Mouse (Mus musculus) midbrain, embryonic 16.5 days (tissue): ENCODE results near the gene Crispld2. TPM values are rescaled to one million over a fixed set of nuclear protein-coding genes. Genes with fewer than 3 reads are reported as not detected.

Experiments used
- ATAC-seq: fragments of 200-750 bp; cut with Nextera tagmentation; 2 replicates; pipeline ENCODE4 v1.8.0; 2017; ENCODE audit warnings: moderate TSS enrichment
- H3K27ac ChIP-seq: fragments of 300-500 bp; sonication (generic); 2 replicates; pipeline ENCODE4 v1.5.1; 2014; ENCODE audit warnings: mild to moderate bottlenecking, low read length, mixed read lengths
- H3K27me3 ChIP-seq: fragments of 300-500 bp; sonication (generic); 2 replicates; pipeline ENCODE4 v1.6.1; 2014; ENCODE audit warnings: low read depth, low read length, mixed read lengths; ENCODE audit not compliant: control insufficient read depth, insufficient read depth
- H3K36me3 ChIP-seq: fragments of 300-500 bp; sonication (generic); 2 replicates; pipeline ENCODE4 v1.6.1; 2014; ENCODE audit warnings: mild to moderate bottlenecking, low read length, moderate library complexity, mixed read lengths; ENCODE audit not compliant: control insufficient read depth, insufficient read depth
- H3K4me1 ChIP-seq: fragments of 300-500 bp; sonication (generic); 2 replicates; pipeline ENCODE4 v1.6.1; 2014; ENCODE audit warnings: mild to moderate bottlenecking, low read length, mixed read lengths; ENCODE audit not compliant: control insufficient read depth, insufficient read depth
- H3K4me2 ChIP-seq: fragments of 300-500 bp; sonication (generic); 2 replicates; pipeline ENCODE4 v1.6.1; 2014; ENCODE audit warnings: mild to moderate bottlenecking, low read length, mixed read lengths
- H3K4me3 ChIP-seq: fragments of 300-500 bp; sonication (generic); 2 replicates; pipeline ENCODE4 v1.5.1; 2014; ENCODE audit warnings: low read depth, mild to moderate bottlenecking, low read length, moderate library complexity, mixed read lengths
- H3K9ac ChIP-seq: fragments of 300-500 bp; sonication (generic); 2 replicates; pipeline ENCODE4 v1.6.1; 2014; ENCODE audit warnings: low read depth, low read length, mixed read lengths
- H3K9me3 ChIP-seq: fragments of 300-500 bp; sonication (generic); replicated peaks from 2 replicates; pipeline ENCODE4 v1.6.1; 2014; ENCODE audit warnings: mild to moderate bottlenecking, low read length, mixed read lengths; ENCODE audit not compliant: control insufficient read depth, poor library complexity, severe bottlenecking
- WGBS: fragments of 180-500 bp; shearing (Covaris S2); extraction: QIAGEN DNeasy Blood & Tissue Kit; methylation state at CpG from one replicate; pipeline ENCODE4 v1.1.7; 2014; 5-methylcytosine and 5-hydroxymethylcytosine counted together
- polyA plus RNA-seq: library from polyadenylated mRNA; unstranded; fragments of >200 nt; fragmentation: Nextera tagmentation; extraction: Ambion mirVana; gene quantifications from 2 replicates; pipeline ENCODE4 v1.2.1, GENCODE M21; 2015

Crispld2 gene
- polyA plus RNA-seq, 1 experiment from 2014 or later, result 2.4 TPM

DNA sequence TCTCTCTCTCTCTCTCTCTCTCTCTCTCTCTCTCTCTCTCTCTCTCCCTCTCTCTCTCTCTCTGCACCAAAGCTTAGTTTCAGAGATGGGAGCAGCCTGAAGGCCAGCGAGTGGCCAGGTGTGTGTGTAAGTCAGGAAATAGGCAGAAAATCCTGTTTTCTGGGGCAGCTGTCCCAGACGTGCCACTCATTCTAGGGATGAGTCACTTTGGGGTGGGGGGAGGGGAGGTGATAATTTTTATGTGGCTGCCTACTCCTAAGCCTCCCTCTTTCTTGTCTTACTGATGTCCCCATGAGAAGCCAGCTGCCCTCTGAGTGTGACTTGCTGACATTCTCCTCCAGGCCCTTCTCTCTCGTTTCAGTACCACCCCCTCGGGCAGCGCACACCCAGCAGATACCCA is 6.1 kb upstream of the Crispld2 start:
- ATAC-seq, result no peak
- H3K36me3 ChIP-seq, result no peaks in the 10 kb centered on the region
- no peak overlapping the region for H3K9ac ChIP-seq
- no peaks in the 10 kb centered on the region for H3K4me1 ChIP-seq
- no peaks in the 10 kb centered on the region; the same call in 1 of the 2 replicates for H3K27me3 ChIP-seq
- 76% methylated on average over 5 of the region's 5 CpGs for WGBS
- H3K4me3 ChIP-seq, result no peak overlapping the region
- H3K4me2 ChIP-seq, result no peak overlapping the region
- H3K27ac ChIP-seq, result no peak overlapping the region
- H3K9me3 ChIP-seq, result no peaks in the 10 kb centered on the region

GRCm38 (mm10) chr8:119988087-119988486 is 4.2 kb upstream of the Crispld2 start:
- Histone ChIP-seq H3K9me3 (no peaks in the 10 kb centered on the region), H3K27ac (no peak overlapping the region), H3K27me3 (peaks cover 12% of the 10 kb centered on the region), H3K36me3 (no peaks in the 10 kb centered on the region), H3K9ac (no peak overlapping the region), H3K4me1 (peaks cover 4% of the 10 kb centered on the region; the same call in 1 of the 2 replicates), H3K4me3 (no peak overlapping the region), H3K4me2 (no peak overlapping the region)
- WGBS, result 72% methylated on average over 15 of the region's 15 CpGs
- no peak for ATAC-seq

GRCm38 (mm10) chr8:119994114-119994513 is 1.9 kb downstream of the Crispld2 start:
- Histone ChIP-seq H3K36me3 (no peaks in the 10 kb centered on the region), H3K27me3 (peaks cover 20% of the 10 kb centered on the region), H3K27ac (no peak overlapping the region), H3K4me2 (no peak overlapping the region), H3K9ac (no peak overlapping the region), H3K9me3 (no peaks in the 10 kb centered on the region), H3K4me3 (no peak overlapping the region), H3K4me1 (peaks cover 4% of the 10 kb centered on the region; the same call in 1 of the 2 replicates)
- WGBS, result 84% methylated on average over 7 of the region's 7 CpGs
- ATAC-seq, result no peak

DNA sequence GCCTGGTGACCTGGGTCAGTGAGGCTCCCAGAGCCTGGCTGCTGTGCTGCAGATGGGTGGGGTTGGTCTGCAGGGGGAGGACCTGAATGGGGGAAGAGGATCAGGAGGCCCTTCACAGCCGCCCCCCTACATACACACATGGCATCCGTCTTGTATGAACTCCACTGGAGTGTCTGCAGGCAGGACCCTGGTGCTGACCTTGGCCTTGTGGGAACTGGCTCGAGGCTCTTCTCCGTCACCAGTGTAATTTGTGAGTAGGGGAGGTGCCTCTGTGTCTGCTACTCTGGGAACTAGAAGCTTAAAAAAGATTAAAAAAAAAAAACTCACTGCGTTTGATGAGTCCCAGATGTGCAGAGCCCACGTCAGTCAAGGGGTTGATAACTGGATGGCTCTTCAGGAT is 2.3 kb downstream of the Crispld2 start:
- Histone ChIP-seq H3K27ac (no peak overlapping the region), H3K9me3 (no peaks in the 10 kb centered on the region), H3K4me2 (no peak overlapping the region), H3K27me3 (peaks cover 20% of the 10 kb centered on the region), H3K36me3 (no peaks in the 10 kb centered on the region), H3K4me3 (no peak overlapping the region), H3K9ac (no peak overlapping the region), H3K4me1 (peaks cover 4% of the 10 kb centered on the region; the same call in 1 of the 2 replicates)
- 65% methylated on average over 6 of the region's 6 CpGs for WGBS
- no peak for ATAC-seq

DNA sequence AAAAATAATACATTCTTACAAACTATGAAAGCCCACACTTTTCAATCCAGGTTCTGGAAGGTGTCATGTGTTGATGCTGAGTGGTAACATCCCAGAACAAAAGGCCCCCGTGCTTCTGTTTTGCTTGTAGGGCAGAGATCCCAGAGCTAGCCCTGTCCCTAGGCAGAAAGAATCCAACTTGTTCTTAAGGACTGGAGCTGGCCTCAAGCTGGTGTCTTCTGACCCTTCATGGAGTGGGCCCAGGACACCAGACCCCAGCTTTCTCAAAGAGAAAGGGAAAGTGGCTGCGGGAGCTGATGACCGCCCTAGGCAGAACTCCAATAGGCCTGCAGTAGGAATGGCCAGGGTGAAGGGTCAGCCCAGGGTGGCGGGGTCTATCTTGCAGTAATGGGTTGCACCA is 5.0 kb downstream of the Crispld2 start:
- WGBS, result 89% methylated on average over 4 of the region's 4 CpGs
- Histone ChIP-seq H3K4me2 (no peak overlapping the region), H3K9me3 (no peaks in the 10 kb centered on the region), H3K9ac (no peak overlapping the region), H3K4me3 (no peak overlapping the region), H3K36me3 (no peaks in the 10 kb centered on the region), H3K27ac (no peak overlapping the region), H3K4me1 (peaks cover 5% of the 10 kb centered on the region; the same call in 1 of the 2 replicates), H3K27me3 (peaks cover 13% of the 10 kb centered on the region)
- no peak for ATAC-seq

GRCm38 (mm10) chr8:120000461-120000860 is 8.2 kb downstream of the Crispld2 start:
- Histone ChIP-seq H3K27ac (no peak overlapping the region), H3K4me3 (no peak overlapping the region), H3K9ac (no peak overlapping the region), H3K4me2 (no peak overlapping the region), H3K9me3 (no peaks in the 10 kb centered on the region), H3K4me1 (peaks cover 10% of the 10 kb centered on the region; the same call in 1 of the 2 replicates), H3K36me3 (no peaks in the 10 kb centered on the region), H3K27me3 (no peaks in the 10 kb centered on the region)
- no peak for ATAC-seq
- WGBS, result 71% methylated on average over 8 of the region's 8 CpGs

GRCm38 (mm10) chr8:120001712-120002111 is 9.5 kb downstream of the Crispld2 start:
- Histone ChIP-seq H3K36me3 (no peaks in the 10 kb centered on the region), H3K4me1 (peaks cover 10% of the 10 kb centered on the region; the same call in 1 of the 2 replicates), H3K4me3 (no peak overlapping the region), H3K9me3 (no peaks in the 10 kb centered on the region), H3K27ac (no peak overlapping the region), H3K4me2 (no peak overlapping the region), H3K9ac (no peak overlapping the region), H3K27me3 (no peaks in the 10 kb centered on the region)
- no peak for ATAC-seq
- 60% methylated on average over 7 of the region's 7 CpGs for WGBS

DNA sequence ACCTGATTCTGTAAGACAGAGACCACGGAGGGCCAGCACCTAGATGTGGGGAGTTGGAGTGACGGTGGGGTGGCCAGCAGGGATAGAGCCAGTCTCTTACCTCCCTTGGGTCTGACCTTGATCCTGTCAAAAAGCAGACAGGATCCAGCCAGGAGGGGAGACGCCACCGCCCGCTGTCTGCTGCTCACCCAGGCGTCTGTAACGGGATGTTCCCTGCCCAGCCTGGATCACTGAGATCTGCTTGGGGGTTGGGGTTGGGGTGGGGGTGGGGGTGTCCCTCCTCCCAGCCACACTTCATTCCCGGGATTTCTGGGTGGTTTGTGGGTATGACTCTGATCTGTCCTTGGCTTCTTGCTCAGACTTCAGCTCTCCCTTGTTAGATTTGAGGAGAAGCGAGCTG is 10.1 kb downstream of the Crispld2 start:
- Histone ChIP-seq H3K9ac (no peak overlapping the region), H3K27me3 (no peaks in the 10 kb centered on the region), H3K4me3 (no peak overlapping the region), H3K4me2 (no peak overlapping the region), H3K36me3 (no peaks in the 10 kb centered on the region), H3K27ac (no peak overlapping the region), H3K9me3 (no peaks in the 10 kb centered on the region), H3K4me1 (peaks cover 10% of the 10 kb centered on the region; the same call in 1 of the 2 replicates)
- WGBS, result 50% methylated on average over 9 of the region's 9 CpGs
- no peak for ATAC-seq

GRCm38 (mm10) chr8:120004154-120004702 is 12.0 kb downstream of the Crispld2 start:
- H3K27me3 ChIP-seq, result no peaks in the 10 kb centered on the region
- ATAC-seq, result no peak

More at GRCm38 (mm10) chr8:120004154-120004702, 12.0 kb downstream of the Crispld2 start:
- no peak overlapping the region for H3K4me3 ChIP-seq
- no peaks in the 10 kb centered on the region for H3K9me3 ChIP-seq
- H3K27ac ChIP-seq, result no peak overlapping the region
- no peaks in the 10 kb centered on the region for H3K36me3 ChIP-seq
- no peak overlapping the region for H3K9ac ChIP-seq
- no peak overlapping the region for H3K4me2 ChIP-seq
- 41% methylated on average over 14 of the region's 14 CpGs for WGBS
- H3K4me1 ChIP-seq, result peaks cover 10% of the 10 kb centered on the region; the same call in 1 of the 2 replicates
